Mouse (Mus musculus) heart, postnatal 14 days (tissue): ENCODE data around the gene Nfia. TPM values are rescaled to one million over a fixed set of nuclear protein-coding genes. Genes with fewer than 3 reads are reported as not detected.

Experiments used
- DNase-seq, 2 experiments: peaks; one replicate each; pipeline ENCODE4 v3.0.0; 2021 to 2022
- intact Hi-C: fragments of 180-260 bp; cut with DNase I; formaldehyde crosslinking; loops from one replicate; pipeline ENCODE4 v1.15.1; 2025
- total RNA-seq, 2 experiments: library from RNA; stranded (reverse); gene quantifications; 2 replicates each; pipeline ENCODE4 v1.2.3; 2021

The Nfia gene
- total RNA-seq, 2 experiments from 2014 or later, result 159 to 170 TPM

- DNase-seq, result no peak
Measured at GRCm38 (mm10) chr4:97758661-97759060, 13.9 kb upstream of the Nfia start.

GRCm38 (mm10) chr4:97764616-97765015 lies 7.9 kb upstream of the Nfia start:
- intact Hi-C loops, result no loop called here
- no peak for DNase-seq

More at GRCm38 (mm10) chr4:97758661-97759060, 13.9 kb upstream of the Nfia start:
- intact Hi-C loops, result loop anchor here (1.0 to 10.0 kb wide), 2 partner anchors 14 to 486 kb away; partner anchors contain the start of gene Nfia

GRCm38 (mm10) chr4:97765341-97766020 lies 7.1 kb upstream of the Nfia start:
- intact Hi-C loops, result no loop called here
- DNase-seq, result no peak

- no peak for DNase-seq
- intact Hi-C loops, result no loop called here
Measured at GRCm38 (mm10) chr4:97766100-97766499, 6.4 kb upstream of the Nfia start.

GRCm38 (mm10) chr4:97767025-97767424 lies 5.5 kb upstream of the Nfia start:
- intact Hi-C loops, result no loop called here
- DNase-seq, result no peak

GRCm38 (mm10) chr4:97767516-97767915 lies 5.0 kb upstream of the Nfia start:
- intact Hi-C loops, result no loop called here
- DNase-seq, result no peak

- intact Hi-C loops, result no loop called here
- no peak for DNase-seq
Measured at GRCm38 (mm10) chr4:97769861-97770260, 2.7 kb upstream of the Nfia start.

GRCm38 (mm10) chr4:97771426-97771825 lies 1.1 kb upstream of the Nfia start:
- DNase-seq, result no peak
- intact Hi-C loops, result no loop called here

- intact Hi-C loops, result loop anchor here (1.0 kb wide), 1 partner anchor 14 kb away; no protein-coding TSS in a partner anchor
- peak; percentile 97 for DNase-seq
Measured at GRCm38 (mm10) chr4:97772084-97772484, 450 bp upstream of the Nfia start.

GRCm38 (mm10) chr4:97773110-97773593 lies 618 bp downstream of the Nfia start:
- intact Hi-C loops, result no loop called here

GRCm38 (mm10) chr4:97773791-97774190 lies 1.3 kb downstream of the Nfia start:
- intact Hi-C loops, result no loop called here
- no peak for DNase-seq

More at GRCm38 (mm10) chr4:97773110-97773593, 618 bp downstream of the Nfia start:
- DNase-seq, result peak; percentile 87 to 92

GRCm38 (mm10) chr4:97774446-97774950 lies 2.0 kb downstream of the Nfia start:
- intact Hi-C loops, result no loop called here

GRCm38 (mm10) chr4:97775059-97775458 lies 2.5 kb downstream of the Nfia start:
- intact Hi-C loops, result loop anchor here (5.0 kb wide), 4 partner anchors 42 to 547 kb away; no protein-coding TSS in a partner anchor
- peak; percentile 79 to 81 for DNase-seq

More at GRCm38 (mm10) chr4:97774446-97774950, 2.0 kb downstream of the Nfia start:
- no peak for DNase-seq

- DNase-seq, result no peak
- intact Hi-C loops, result loop anchor here (2.0 to 5.0 kb wide), 5 partner anchors 25 to 547 kb away; no protein-coding TSS in a partner anchor
Measured at GRCm38 (mm10) chr4:97775494-97776265, 3.1 kb downstream of the Nfia start.

- peak; percentile 38 to 45 for DNase-seq
- intact Hi-C loops, result loop anchor here (2.0 to 5.0 kb wide), 5 partner anchors 26 to 546 kb away; no protein-coding TSS in a partner anchor
Measured at GRCm38 (mm10) chr4:97776388-97777080, 4.0 kb downstream of the Nfia start.

GRCm38 (mm10) chr4:97777081-97777705 lies 4.7 kb downstream of the Nfia start:
- DNase-seq, result peak; percentile 68 to 70
- intact Hi-C loops, result loop anchor here (2.0 to 5.0 kb wide), 5 partner anchors 26 to 545 kb away; no protein-coding TSS in a partner anchor

- peak in 1 of 2 experiments; percentile 65 for DNase-seq
- intact Hi-C loops, result loop anchor here (2.0 to 5.0 kb wide), 8 partner anchors 27 to 545 kb away; no protein-coding TSS in a partner anchor
Measured at GRCm38 (mm10) chr4:97777706-97778176, 5.2 kb downstream of the Nfia start, which contains the start of gene E130114P18Rik. Gene E130114P18Rik (minus strand): TSS chr4:97778078.

- peak; percentile 54 to 66 for DNase-seq
- intact Hi-C loops, result loop anchor here (2.0 to 5.0 kb wide), 7 partner anchors 39 to 544 kb away; no protein-coding TSS in a partner anchor
Measured at GRCm38 (mm10) chr4:97778211-97779002, 5.9 kb downstream of the Nfia start.
